In genomic region chr17:8254268-8254667, GRCm38 (mm10) we compare ENCODE assay signal across 26 mouse cellular contexts. TPM values are rescaled to one million over a fixed set of nuclear protein-coding genes. Genes with fewer than 3 reads are reported as not detected.
A peak's percentile ranks its signal among the peaks of the same experiment; 100 is the strongest.
DNase-seq lines count a peak whose midpoint lies in the region; ATAC-seq and TF ChIP-seq lines count a peak whose summit lies in the region.
"Had no signal": no experiment of that assay in that cellular context is flagged by ENCODE, and none has a peak within 500 bp of the region (broad histone marks: within the 10 kb centered on the region; RNA-seq: fewer than 3 reads in every experiment).

No protein-coding gene starts in this region.

- no peak for TF ChIP-seq CTCF in intestine, postnatal 0 days (IDR thresholded peaks at IDR 0.05; ENCODE audit: low read depth)
- TF ChIP-seq CTCF in kidney, adult 2 months (conservative IDR thresholded peaks at IDR 0.05; ENCODE audit: insufficient read depth, insufficient read length, low read depth, low read length), result no peak

- H3K9me3 ChIP-seq in intestine, embryonic 14.5 days (ENCODE audit: control insufficient read depth, low read length), result no peaks in the 10 kb centered on the region
- no peaks in the 10 kb centered on the region for H3K9me3 ChIP-seq in intestine, postnatal 0 days (ENCODE audit: control insufficient read depth)
- no peaks in the 10 kb centered on the region for H3K9me3 ChIP-seq in kidney, embryonic 16.5 days (ENCODE audit: low read length)
- H3K9me3 ChIP-seq in midbrain, embryonic 11.5 days (ENCODE audit: control insufficient read depth, low read length), result no peaks in the 10 kb centered on the region
- no peaks in the 10 kb centered on the region for H3K9me3 ChIP-seq in midbrain, embryonic 15.5 days
- H3K9me3 ChIP-seq: embryonic facial prominence, embryonic 13.5 days; embryonic facial prominence, embryonic 15.5 days; forebrain, embryonic 10.5 days; forebrain, embryonic 12.5 days had no signal

- no peaks in the 10 kb centered on the region for H3K27me3 ChIP-seq in intestine, embryonic 14.5 days (replicated peaks; ENCODE audit: control insufficient read depth, insufficient read depth, low read length)
- H3K27me3 ChIP-seq in intestine, postnatal 0 days (replicated peaks; ENCODE audit: control insufficient read depth, insufficient read depth, low read length), result no peaks in the 10 kb centered on the region
- H3K27me3 ChIP-seq in kidney, embryonic 16.5 days (ENCODE audit: insufficient read depth, low read length), result no peaks in the 10 kb centered on the region
- no peaks in the 10 kb centered on the region for H3K27me3 ChIP-seq in kidney, adult 2 months (replicated peaks; ENCODE audit: control insufficient read depth, insufficient read depth, low read length)
- H3K27me3 ChIP-seq in midbrain, embryonic 11.5 days (ENCODE audit: control insufficient read depth, insufficient read depth, low read length), result no peaks in the 10 kb centered on the region
- no peaks in the 10 kb centered on the region for H3K27me3 ChIP-seq in midbrain, embryonic 15.5 days (replicated peaks)
- H3K27me3 ChIP-seq: forebrain, embryonic 12.5 days had no signal

- TF ChIP-seq POLR2A in kidney, adult 2 months (IDR thresholded peaks at IDR 0.05; ENCODE audit: low read depth, low read length), result no peak

- peak overlapping the region; percentile 19; the same call in 1 of the 2 replicates for H3K27ac ChIP-seq in intestine, embryonic 14.5 days (ENCODE audit: low read depth)
- H3K27ac ChIP-seq in intestine, postnatal 0 days (ENCODE audit: low read depth, low read length), result no peak overlapping the region
- H3K27ac ChIP-seq in kidney, embryonic 16.5 days (ENCODE audit: low read length), result 0 out of 2 replicates have a peak overlapping the region, but pooled peaks have one; percentile 25
- H3K27ac ChIP-seq in kidney, adult 2 months (ENCODE audit: insufficient read depth, low read depth, low read length), result no peak overlapping the region
- no peak overlapping the region for H3K27ac ChIP-seq in midbrain, embryonic 11.5 days (ENCODE audit: low read depth, low read length)
- no peak overlapping the region for H3K27ac ChIP-seq in midbrain, embryonic 15.5 days
- H3K27ac ChIP-seq: embryonic facial prominence, embryonic 13.5 days; embryonic facial prominence, embryonic 15.5 days; forebrain, embryonic 10.5 days; forebrain, embryonic 12.5 days had no signal

- no peak overlapping the region for H3K9ac ChIP-seq in intestine, embryonic 14.5 days (ENCODE audit: low read length)
- H3K9ac ChIP-seq in intestine, postnatal 0 days (ENCODE audit: low read depth, low read length), result no peak overlapping the region
- no peak overlapping the region for H3K9ac ChIP-seq in kidney, embryonic 16.5 days (replicated peaks; ENCODE audit: low read length)
- no peak overlapping the region for H3K9ac ChIP-seq in midbrain, embryonic 11.5 days (ENCODE audit: low read length)
- H3K9ac ChIP-seq in midbrain, embryonic 15.5 days, result no peak overlapping the region
- H3K9ac ChIP-seq: embryonic facial prominence, embryonic 13.5 days; embryonic facial prominence, embryonic 15.5 days; forebrain, embryonic 12.5 days had no signal

- no peak overlapping the region for H3K4me2 ChIP-seq in intestine, embryonic 14.5 days (ENCODE audit: low read length)
- no peak overlapping the region for H3K4me2 ChIP-seq in intestine, postnatal 0 days (replicated peaks; ENCODE audit: low read depth)
- H3K4me2 ChIP-seq in kidney, embryonic 16.5 days (replicated peaks; ENCODE audit: low read depth, low read length), result no peak overlapping the region
- no peak overlapping the region for H3K4me2 ChIP-seq in midbrain, embryonic 11.5 days
- H3K4me2 ChIP-seq in midbrain, embryonic 15.5 days, result no peak overlapping the region
- H3K4me2 ChIP-seq: embryonic facial prominence, embryonic 13.5 days; embryonic facial prominence, embryonic 15.5 days; forebrain, embryonic 12.5 days had no signal

- no peak for ATAC-seq in intestine, embryonic 14.5 days (replicated peaks; ENCODE audit: low FRiP score, low TSS enrichment, low read depth)
- ATAC-seq in intestine, postnatal 0 days, result no peak
- 0 out of 2 replicates have a peak, but pooled peaks have one; percentile 54 for ATAC-seq in kidney, embryonic 16.5 days (ENCODE audit: low FRiP score, low TSS enrichment)
- no peak for ATAC-seq in midbrain, embryonic 11.5 days (ENCODE audit: low FRiP score)
- ATAC-seq in midbrain, embryonic 15.5 days (replicated peaks), result no peak
- ATAC-seq: forebrain, embryonic 14.5 days; forebrain, embryonic 16.5 days had no signal

- no peaks in the 10 kb centered on the region for H3K4me1 ChIP-seq in intestine, embryonic 14.5 days (replicated peaks; ENCODE audit: control insufficient read depth, insufficient read depth, low read length)
- no peaks in the 10 kb centered on the region for H3K4me1 ChIP-seq in intestine, postnatal 0 days (replicated peaks; ENCODE audit: control insufficient read depth, insufficient read depth, low read length)
- H3K4me1 ChIP-seq in kidney, embryonic 16.5 days (ENCODE audit: insufficient read depth, low read length), result no peaks in the 10 kb centered on the region
- H3K4me1 ChIP-seq in kidney, adult 2 months (ENCODE audit: control insufficient read depth, insufficient read depth, low read length), result no peaks in the 10 kb centered on the region
- H3K4me1 ChIP-seq in midbrain, embryonic 11.5 days (ENCODE audit: control insufficient read depth, insufficient read depth, low read length), result no peaks in the 10 kb centered on the region
- no peaks in the 10 kb centered on the region for H3K4me1 ChIP-seq in midbrain, embryonic 15.5 days
- H3K4me1 ChIP-seq: embryonic facial prominence, embryonic 13.5 days; embryonic facial prominence, embryonic 15.5 days; forebrain, embryonic 10.5 days; forebrain, embryonic 12.5 days had no signal

- H3K36me3 ChIP-seq in intestine, embryonic 14.5 days (ENCODE audit: control insufficient read depth, insufficient read depth, low read length), result no peaks in the 10 kb centered on the region
- H3K36me3 ChIP-seq in intestine, postnatal 0 days (ENCODE audit: control insufficient read depth, insufficient read depth), result no peaks in the 10 kb centered on the region
- no peaks in the 10 kb centered on the region for H3K36me3 ChIP-seq in kidney, embryonic 16.5 days (ENCODE audit: insufficient read depth, low read length)
- H3K36me3 ChIP-seq in kidney, adult 2 months (ENCODE audit: control insufficient read depth, insufficient read depth, low read length), result no peaks in the 10 kb centered on the region
- H3K36me3 ChIP-seq in midbrain, embryonic 11.5 days (ENCODE audit: control insufficient read depth, insufficient read depth, low read length), result no peaks in the 10 kb centered on the region
- no peaks in the 10 kb centered on the region for H3K36me3 ChIP-seq in midbrain, embryonic 15.5 days (replicated peaks)
- H3K36me3 ChIP-seq: embryonic facial prominence, embryonic 13.5 days; embryonic facial prominence, embryonic 15.5 days; forebrain, embryonic 10.5 days; forebrain, embryonic 12.5 days had no signal

- no peak for DNase-seq in intestine, embryonic 14.5 days (ENCODE audit: low spot score)
- DNase-seq in kidney, adult 2 months, result no peak
- peak; percentile 56 for DNase-seq in midbrain, embryonic 11.5 days (ENCODE audit: low spot score, missing footprints)
- DNase-seq: adrenal gland, adult 2 months; adrenal gland, postnatal 10 days; adrenal gland, postnatal 25 days; cerebellum, adult 11 months; cerebellum, adult 18-20 months; cerebellum, adult 8-10 months; cerebellum, adult 9-11 months; cerebellum, postnatal 14 days; cerebellum, postnatal 36 days; embryo, embryonic 11 days had no signal

- H3K4me3 ChIP-seq in intestine, embryonic 14.5 days (ENCODE audit: low read depth, low read length), result no peak overlapping the region
- no peak overlapping the region for H3K4me3 ChIP-seq in intestine, postnatal 0 days (ENCODE audit: low read depth, low read length)
- H3K4me3 ChIP-seq in kidney, embryonic 16.5 days (ENCODE audit: low read length), result no peak overlapping the region
- H3K4me3 ChIP-seq in kidney, adult 2 months (ENCODE audit: insufficient read depth, low read depth, low read length), result no peak overlapping the region
- no peak overlapping the region for H3K4me3 ChIP-seq in midbrain, embryonic 11.5 days (ENCODE audit: low read depth, low read length)
- no peak overlapping the region for H3K4me3 ChIP-seq in midbrain, embryonic 15.5 days
- H3K4me3 ChIP-seq: embryonic facial prominence, embryonic 13.5 days; embryonic facial prominence, embryonic 15.5 days; erythroblast, embryonic 14.5 days; forebrain, embryonic 10.5 days; forebrain, embryonic 12.5 days had no signal

RNA-seq across cellular contexts. Expression of gene Ccr6, which starts 18.4 kb away (rescaled TPM):
- polyA plus RNA-seq in intestine, embryonic 14.5 days (2014; fragmentation: Nextera tagmentation; extraction: Ambion mirVana), result 0.67 and 0.68 TPM in 2 replicates
- polyA plus RNA-seq in intestine, postnatal 0 days (2015; fragmentation: Nextera tagmentation; extraction: Ambion mirVana), result 0.46 TPM in 2 replicates
- polyA plus RNA-seq in kidney, embryonic 16.5 days (2015; fragmentation: Nextera tagmentation; extraction: Ambion mirVana), result not detected in 2 replicates
- 0.08 and 2.2 TPM in 2 replicates for polyA plus RNA-seq in kidney, adult 2 months (2012; rRNA removed)
- 0.11 TPM in 1 of 2 replicates, not detected in the other for polyA plus RNA-seq in midbrain, embryonic 11.5 days (2014; fragmentation: Nextera tagmentation; extraction: Ambion mirVana)
- polyA plus RNA-seq in midbrain, embryonic 15.5 days (2015; fragmentation: Nextera tagmentation; extraction: Ambion mirVana), result not detected in 2 replicates
- polyA plus RNA-seq: brain, embryonic 14.5 days; C2C12; embryonic facial prominence, embryonic 11.5 days; embryonic facial prominence, embryonic 13.5 days; embryonic facial prominence, embryonic 15.5 days; erythroblast, embryonic 14.5 days; forebrain, embryonic 10.5 days; forebrain, embryonic 12.5 days; forebrain, embryonic 14.5 days; forebrain, embryonic 16.5 days had no signal

RNA-seq across cellular contexts. Expression of gene Mpc1, which starts 28.4 kb away (rescaled TPM):
- polyA plus RNA-seq in intestine, embryonic 14.5 days (2014; fragmentation: Nextera tagmentation; extraction: Ambion mirVana), result 168 and 170 TPM in 2 replicates
- 294 and 297 TPM in 2 replicates for polyA plus RNA-seq in intestine, postnatal 0 days (2015; fragmentation: Nextera tagmentation; extraction: Ambion mirVana)
- 178 and 202 TPM in 2 replicates for polyA plus RNA-seq in kidney, embryonic 16.5 days (2015; fragmentation: Nextera tagmentation; extraction: Ambion mirVana)
- 519 and 608 TPM in 2 replicates for polyA plus RNA-seq in kidney, adult 2 months (2012; rRNA removed)
- polyA plus RNA-seq in midbrain, embryonic 11.5 days (2014; fragmentation: Nextera tagmentation; extraction: Ambion mirVana), result 100 and 102 TPM in 2 replicates
- polyA plus RNA-seq in midbrain, embryonic 15.5 days (2015; fragmentation: Nextera tagmentation; extraction: Ambion mirVana), result 263 and 274 TPM in 2 replicates

RNA-seq across cellular contexts. Expression of gene Sft2d1, which starts 56.6 kb away (rescaled TPM):
- 63.8 and 82.2 TPM in 2 replicates for polyA plus RNA-seq in intestine, embryonic 14.5 days (2014; fragmentation: Nextera tagmentation; extraction: Ambion mirVana)
- polyA plus RNA-seq in intestine, postnatal 0 days (2015; fragmentation: Nextera tagmentation; extraction: Ambion mirVana), result 126 and 135 TPM in 2 replicates
- 76.4 and 93.9 TPM in 2 replicates for polyA plus RNA-seq in kidney, embryonic 16.5 days (2015; fragmentation: Nextera tagmentation; extraction: Ambion mirVana)
- 70.2 and 76.1 TPM in 2 replicates for polyA plus RNA-seq in kidney, adult 2 months (2012; rRNA removed)
- 67.8 and 68.2 TPM in 2 replicates for polyA plus RNA-seq in midbrain, embryonic 11.5 days (2014; fragmentation: Nextera tagmentation; extraction: Ambion mirVana)
- polyA plus RNA-seq in midbrain, embryonic 15.5 days (2015; fragmentation: Nextera tagmentation; extraction: Ambion mirVana), result 191 and 200 TPM in 2 replicates

Comparison
In these comparisons a context has a peak if more than half of its experiments do, and no peak if none do; other contexts are left out.
1. H3K27ac ChIP-seq: peak in intestine, embryonic 14.5 days (single experiment) and kidney, embryonic 16.5 days (single experiment); none in intestine, postnatal 0 days (single experiment), kidney, adult 2 months (single experiment), midbrain, embryonic 11.5 days (single experiment) and midbrain, embryonic 15.5 days (single experiment).